Mouse (Mus musculus) kidney, postnatal 14 days (tissue): Measurements from ENCODE around the gene Gm20388.

ENCODE experiments used
- DNase-seq: peaks from one replicate; pipeline ENCODE4 v3.0.0; 2022; ENCODE audit warnings: mixed read lengths

Gm20388 gene

GRCm38 (mm10) chr8:124274441-124275120, 4363.9 kb downstream of the Gm20388 start:
- DNase-seq: no peak

- no peak for DNase-seq
Measured at GRCm38 (mm10) chr8:124275377-124276071, 4364.9 kb downstream of the Gm20388 start.

- no peak for DNase-seq
Measured at GRCm38 (mm10) chr8:124277951-124278910, 4367.6 kb downstream of the Gm20388 start.

GRCm38 (mm10) chr8:124278956-124279689, 4368.5 kb downstream of the Gm20388 start:
- no peak for DNase-seq

- DNase-seq: no peak
Measured at GRCm38 (mm10) chr8:124279690-124279985, 4369.0 kb downstream of the Gm20388 start.

GRCm38 (mm10) chr8:124281700-124282541, 4371.3 kb downstream of the Gm20388 start:
- no peak for DNase-seq

GRCm38 (mm10) chr8:124282878-124283630, 4372.4 kb downstream of the Gm20388 start:
- DNase-seq: peak; percentile 69

GRCm38 (mm10) chr8:124283644-124284332, 4373.1 kb downstream of the Gm20388 start:
- no peak for DNase-seq

- no peak for DNase-seq
Measured at GRCm38 (mm10) chr8:124284333-124284711, 4373.7 kb downstream of the Gm20388 start.

GRCm38 (mm10) chr8:124284984-124285576, 4374.4 kb downstream of the Gm20388 start:
- DNase-seq: peak; percentile 88

GRCm38 (mm10) chr8:124286461-124287124, 4376.0 kb downstream of the Gm20388 start:
- no peak for DNase-seq

GRCm38 (mm10) chr8:124288215-124288864, 4377.7 kb downstream of the Gm20388 start:
- DNase-seq: no peak

GRCm38 (mm10) chr8:124289481-124290050, 4378.9 kb downstream of the Gm20388 start:
- DNase-seq: no peak

- DNase-seq: no peak
Measured at GRCm38 (mm10) chr8:124290911-124291691, 4380.5 kb downstream of the Gm20388 start.

- no peak for DNase-seq
Measured at GRCm38 (mm10) chr8:124291693-124292092, 4381.1 kb downstream of the Gm20388 start.

- no peak for DNase-seq
Measured at GRCm38 (mm10) chr8:124292965-124293364, 4382.3 kb downstream of the Gm20388 start.

GRCm38 (mm10) chr8:124294425-124294824, 4383.8 kb downstream of the Gm20388 start:
- no peak for DNase-seq

- no peak for DNase-seq
Measured at GRCm38 (mm10) chr8:124294900-124295299, 4384.3 kb downstream of the Gm20388 start.
